ENCODE assay signal across 10 mouse cellular contexts in genomic region chr9:41206717-41207116, GRCm38 (mm10). TPM values are rescaled to one million over a fixed set of nuclear protein-coding genes. Genes with fewer than 3 reads are reported as not detected.
DNase-seq lines count a peak whose midpoint lies in the region; ATAC-seq and TF ChIP-seq lines count a peak whose summit lies in the region.
"Had no signal": no experiment of that assay in that cellular context is flagged by ENCODE, and none has a peak within 500 bp of the region (broad histone marks: within the 10 kb centered on the region; RNA-seq: fewer than 3 reads in every experiment).

No protein-coding gene starts in this region.

- no peak for ATAC-seq in intestine, embryonic 14.5 days (replicated peaks; ENCODE audit: low FRiP score, low TSS enrichment, low read depth)
- ATAC-seq in intestine, postnatal 0 days = no peak

- H3K27me3 ChIP-seq in intestine, embryonic 14.5 days (replicated peaks; ENCODE audit: control insufficient read depth, insufficient read depth, low read length) = no peaks in the 10 kb centered on the region
- H3K27me3 ChIP-seq in intestine, postnatal 0 days (replicated peaks; ENCODE audit: control insufficient read depth, insufficient read depth, low read length) = no peaks in the 10 kb centered on the region
- H3K27me3 ChIP-seq in CH12.LX (replicated peaks) = no peaks in the 10 kb centered on the region
- no peaks in the 10 kb centered on the region for H3K27me3 ChIP-seq in embryonic facial prominence, embryonic 10.5 days (replicated peaks; ENCODE audit: low read depth, poor library complexity, severe bottlenecking)
- no peaks in the 10 kb centered on the region for H3K27me3 ChIP-seq in limb, embryonic 10.5 days (ENCODE audit: low read depth, poor library complexity, severe bottlenecking)
- H3K27me3 ChIP-seq: heart, embryonic 12.5 days; limb, embryonic 15.5 days; stomach, embryonic 15.5 days had no signal

- DNase-seq in intestine, embryonic 14.5 days (ENCODE audit: low spot score) = no peak
- DNase-seq in CH12.LX (ENCODE audit: extremely low read depth) = no peak
- DNase-seq in embryonic facial prominence, embryonic 10.5 days (ENCODE audit: low spot score) = no peak
- no peak for DNase-seq in limb, embryonic 10.5 days (ENCODE audit: low spot score)
- DNase-seq in Muller cell, postnatal 12 days (ENCODE audit: inconsistent ontology term) = no peak
- DNase-seq in heart, adult 8-10 months (ENCODE audit: low spot score) = no peak

- dilution Hi-C loops in CH12.LX (cut with MboI; ENCODE audit: extremely low pct_ligation_motif_present, extremely low pct_unique_long_range_greater_than_20kb, low sequenced_read_pairs) = no loop called here

- TF ChIP-seq EP300 in CH12.LX (IDR thresholded peaks at IDR 0.05; ENCODE audit: low read length) = no peak

- in situ Hi-C loops in CH12.LX (cut with MboI; ENCODE audit: low pct_ligation_motif_present, low pct_unique_long_range_greater_than_20kb, low sequenced_read_pairs) = no loop called here

- H3K79me2 ChIP-seq in CH12.LX (replicated peaks; ENCODE audit: control insufficient read depth, extremely low read depth, insufficient read depth, poor library complexity, severe bottlenecking) = no peaks in the 10 kb centered on the region

- H3K4me2 ChIP-seq in intestine, embryonic 14.5 days (ENCODE audit: low read length) = no peak overlapping the region
- no peak overlapping the region for H3K4me2 ChIP-seq in intestine, postnatal 0 days (replicated peaks; ENCODE audit: low read depth)
- H3K4me2 ChIP-seq in CH12.LX (ENCODE audit: insufficient read depth, low read depth, poor library complexity, severe bottlenecking) = peak overlapping the region; percentile 38; the same call in 1 of the 2 replicates

- no peak for TF ChIP-seq RAD21 in CH12.LX (IDR thresholded peaks at IDR 0.05; ENCODE audit: low read depth, low read length)

- peak overlapping the region; percentile 96; the same call in 1 of the 2 replicates for H3K27ac ChIP-seq in intestine, embryonic 14.5 days (ENCODE audit: low read depth)
- no peak overlapping the region for H3K27ac ChIP-seq in intestine, postnatal 0 days (ENCODE audit: low read depth, low read length)
- H3K27ac ChIP-seq in CH12.LX (ENCODE audit: insufficient read depth, low read depth) = no peak overlapping the region
- H3K27ac ChIP-seq in embryonic facial prominence, embryonic 10.5 days (replicated peaks) = peak overlapping the region; percentile 90
- peak overlapping the region; percentile 91 for H3K27ac ChIP-seq in limb, embryonic 10.5 days

- no peaks in the 10 kb centered on the region for H3K9me3 ChIP-seq in intestine, embryonic 14.5 days (ENCODE audit: control insufficient read depth, low read length)
- H3K9me3 ChIP-seq in intestine, postnatal 0 days (ENCODE audit: control insufficient read depth) = no peaks in the 10 kb centered on the region
- no peaks in the 10 kb centered on the region for H3K9me3 ChIP-seq in CH12.LX (replicated peaks; ENCODE audit: low read length)
- H3K9me3 ChIP-seq in embryonic facial prominence, embryonic 10.5 days = no peaks in the 10 kb centered on the region
- no peaks in the 10 kb centered on the region for H3K9me3 ChIP-seq in limb, embryonic 10.5 days (replicated peaks)
- H3K9me3 ChIP-seq: heart, embryonic 12.5 days; limb, embryonic 15.5 days; stomach, embryonic 15.5 days had no signal

- H3K9ac ChIP-seq in intestine, embryonic 14.5 days (ENCODE audit: low read length) = no peak overlapping the region
- no peak overlapping the region for H3K9ac ChIP-seq in intestine, postnatal 0 days (ENCODE audit: low read depth, low read length)
- no peak overlapping the region for H3K9ac ChIP-seq in CH12.LX (ENCODE audit: insufficient read depth, low read depth)
- H3K9ac ChIP-seq: limb, embryonic 15.5 days; stomach, embryonic 15.5 days had no signal

- H3K4me1 ChIP-seq in intestine, embryonic 14.5 days (replicated peaks; ENCODE audit: control insufficient read depth, insufficient read depth, low read length) = peaks cover 5% of the 10 kb centered on the region; the same call in 1 of the 2 replicates
- H3K4me1 ChIP-seq in intestine, postnatal 0 days (replicated peaks; ENCODE audit: control insufficient read depth, insufficient read depth, low read length) = no peaks in the 10 kb centered on the region
- peaks cover 3 to 20% of the 10 kb centered on the region in 2 experiments; a peak in 3 of 4 replicates for H3K4me1 ChIP-seq in CH12.LX (ENCODE audit: control insufficient read depth in 1 of 2, insufficient read depth in 2 of 2)
- H3K4me1 ChIP-seq in embryonic facial prominence, embryonic 10.5 days = peaks cover 29% of the 10 kb centered on the region
- H3K4me1 ChIP-seq in limb, embryonic 10.5 days = peaks cover 40% of the 10 kb centered on the region
- H3K4me1 ChIP-seq: stomach, embryonic 15.5 days had no signal

- 84% methylated on average over 12 of the region's 12 CpGs for WGBS in intestine, embryonic 14.5 days
- 85% methylated on average over 12 of the region's 12 CpGs for WGBS in intestine, postnatal 0 days
- 88% methylated on average over 12 of the region's 12 CpGs for WGBS in embryonic facial prominence, embryonic 10.5 days
- 86% methylated on average over 12 of the region's 12 CpGs for WGBS in limb, embryonic 10.5 days

- no peak overlapping the region for H3K4me3 ChIP-seq in intestine, embryonic 14.5 days (ENCODE audit: low read depth, low read length)
- H3K4me3 ChIP-seq in intestine, postnatal 0 days (ENCODE audit: low read depth, low read length) = no peak overlapping the region
- no peak overlapping the region for H3K4me3 ChIP-seq in CH12.LX (replicated peaks in 1 of 3; ENCODE audit: low read depth in 2 of 3, low read length in 2 of 3, poor library complexity in 1 of 3)
- H3K4me3 ChIP-seq in embryonic facial prominence, embryonic 10.5 days = no peak overlapping the region
- H3K4me3 ChIP-seq in limb, embryonic 10.5 days = no peak overlapping the region

- no peak for TF ChIP-seq POLR2A in CH12.LX (IDR thresholded peaks at IDR 0.05; ENCODE audit: low read depth, low read length)

- H3K36me3 ChIP-seq in intestine, embryonic 14.5 days (ENCODE audit: control insufficient read depth, insufficient read depth, low read length) = no peaks in the 10 kb centered on the region
- H3K36me3 ChIP-seq in intestine, postnatal 0 days (ENCODE audit: control insufficient read depth, insufficient read depth) = no peaks in the 10 kb centered on the region
- no peaks in the 10 kb centered on the region for H3K36me3 ChIP-seq in CH12.LX (replicated peaks in 1 of 2; ENCODE audit: control insufficient read depth in 1 of 2, insufficient read depth in 1 of 2, low read length in 1 of 2)
- H3K36me3 ChIP-seq in embryonic facial prominence, embryonic 10.5 days (replicated peaks) = no peaks in the 10 kb centered on the region
- H3K36me3 ChIP-seq in limb, embryonic 10.5 days = no peaks in the 10 kb centered on the region
- H3K36me3 ChIP-seq: heart, embryonic 12.5 days; limb, embryonic 15.5 days; stomach, embryonic 15.5 days had no signal

- TF ChIP-seq CTCF in intestine, postnatal 0 days (IDR thresholded peaks at IDR 0.05; ENCODE audit: low read depth) = no peak
- no peak for TF ChIP-seq CTCF in CH12.LX (conservative IDR thresholded peaks at IDR 0.05 in 1 of 2, IDR thresholded peaks at IDR 0.05 in 1 of 2; ENCODE audit: low read depth in 2 of 2, low read length in 2 of 2)

TF ChIP-seq in CH12.LX, 34 proteins besides CTCF, POLR2A, EP300 and RAD21:
- TF ChIP-seq SIN3A (IDR thresholded peaks at IDR 0.05; ENCODE audit: low read length) (no peak), ETS1 (conservative IDR thresholded peaks at IDR 0.05; ENCODE audit: low read depth, low read length) (no peak), PAX5 (IDR thresholded peaks at IDR 0.05; ENCODE audit: low read length) (no peak), MAFK (IDR thresholded peaks at IDR 0.05; ENCODE audit: insufficient replicate concordance, low read length) (no peak), NRF1 (IDR thresholded peaks at IDR 0.05; ENCODE audit: low read depth, low read length) (no peak), MAX (IDR thresholded peaks at IDR 0.05; ENCODE audit: low read length) (no peak), USF1 (IDR thresholded peaks at IDR 0.05; ENCODE audit: low read depth, low read length) (no peak), GABPA (IDR thresholded peaks at IDR 0.05; ENCODE audit: insufficient replicate concordance, low read depth, low read length) (no peak), NELFE (IDR thresholded peaks at IDR 0.05; ENCODE audit: low read depth, low read length) (no peak), USF2 (conservative IDR thresholded peaks at IDR 0.05; ENCODE audit: low read depth, low read length) (no peak), ZKSCAN1 (IDR thresholded peaks at IDR 0.05; ENCODE audit: borderline replicate concordance, low read depth, low read length) (no peak), MEF2A (IDR thresholded peaks at IDR 0.05; ENCODE audit: borderline replicate concordance, low read depth, low read length) (no peak), ZMIZ1 (IDR thresholded peaks at IDR 0.05; ENCODE audit: low read depth, low read length) (no peak), JUN (IDR thresholded peaks at IDR 0.05; ENCODE audit: insufficient read depth, low read depth, low read length) (no peak), CHD1 (IDR thresholded peaks at IDR 0.05; ENCODE audit: low read depth, low read length) (no peak), MYC (IDR thresholded peaks at IDR 0.05; ENCODE audit: low read depth, low read length) (no peak), BHLHE40 (IDR thresholded peaks at IDR 0.05; ENCODE audit: low read depth, low read length) (no peak), ZNF384 (IDR thresholded peaks at IDR 0.05; ENCODE audit: low read depth, low read length) (no peak), E2F4 (IDR thresholded peaks at IDR 0.05; ENCODE audit: insufficient replicate concordance, low read depth, low read length) (no peak), IRF4 (IDR thresholded peaks at IDR 0.05; ENCODE audit: low read depth, low read length) (no peak)

RNA-seq across cellular contexts. Expression of gene Ubash3b, which starts 45.2 kb away (rescaled TPM):
- 5.5 and 5.6 TPM in 2 replicates for polyA plus RNA-seq in intestine, embryonic 14.5 days (2014; fragmentation: Nextera tagmentation; extraction: Ambion mirVana)
- 6.3 and 7.2 TPM in 2 replicates for polyA plus RNA-seq in intestine, postnatal 0 days (2015; fragmentation: Nextera tagmentation; extraction: Ambion mirVana)
- 4.2 and 5.0 TPM in 2 replicates for total RNA-seq in CH12.LX (2012; rRNA removed)
- 2.8 and 3.3 TPM in 2 replicates for total RNA-seq in CH12.LX (2014; rRNA removed)
- polyA plus RNA-seq in CH12.LX (2012; ENCODE audit: insufficient read length, low read depth) = 4.5 and 4.6 TPM in 2 replicates
- 6.7 and 7.4 TPM in 2 replicates for polyA plus RNA-seq in embryonic facial prominence, embryonic 10.5 days (2016; fragmentation: Nextera tagmentation; extraction: Ambion mirVana)
- 6.9 and 7.8 TPM in 2 replicates for polyA plus RNA-seq in limb, embryonic 10.5 days (2016; fragmentation: Nextera tagmentation; extraction: Ambion mirVana)
- total RNA-seq in heart, adult 8-10 months (2022) = 1 to 10 TPM in 1 of 4 experiments, under 1 TPM in 3; 0.79 to 1.1 (median 0.97) TPM

Comparison
In these comparisons a context has a peak if more than half of its experiments do, and no peak if none do; other contexts are left out.
1. H3K27ac ChIP-seq: peak in intestine, embryonic 14.5 days (single experiment), embryonic facial prominence, embryonic 10.5 days (single experiment) and limb, embryonic 10.5 days (single experiment); none in intestine, postnatal 0 days (single experiment) and CH12.LX (single experiment).